Mouse (Mus musculus): ENCODE results near the gene Riok2.

Riok2 gene

GRCm38 (mm10) chr17:17405606-17406005, 31.5 kb downstream of the Riok2 start:
- in situ Hi-C loops (cut with MboI, MseI): no loop called here

GRCm38 (mm10) chr17:17408137-17408536, 34.0 kb downstream of the Riok2 start:
- in situ Hi-C loops (cut with MboI, MseI): no loop called here

GRCm38 (mm10) chr17:17408720-17409478, 34.8 kb downstream of the Riok2 start:
- in situ Hi-C loops (cut with MboI, MseI): no loop called here

- in situ Hi-C loops (cut with MboI, MseI): no loop called here
These were observed 35.5 kb downstream of the Riok2 start for GRCm38 (mm10) chr17:17409601-17410000.

- in situ Hi-C loops (cut with MboI, MseI): no loop called here
These were observed 37.3 kb downstream of the Riok2 start for GRCm38 (mm10) chr17:17411443-17411842.

- in situ Hi-C loops (cut with MboI, MseI): no loop called here
These were observed 38.1 kb downstream of the Riok2 start for GRCm38 (mm10) chr17:17412176-17412575.

GRCm38 (mm10) chr17:17414206-17414605, 40.1 kb downstream of the Riok2 start:
- in situ Hi-C loops (cut with MboI, MseI): no loop called here

GRCm38 (mm10) chr17:17424609-17425307, 50.6 kb downstream of the Riok2 start:
- in situ Hi-C loops (cut with MboI, MseI): no loop called here

- in situ Hi-C loops (cut with MboI, MseI): no loop called here
These were observed 51.3 kb downstream of the Riok2 start for GRCm38 (mm10) chr17:17425308-17425813.

- in situ Hi-C loops (cut with MboI, MseI): no loop called here
These were observed 51.8 kb downstream of the Riok2 start for GRCm38 (mm10) chr17:17425906-17426305.

GRCm38 (mm10) chr17:17428888-17429287, 54.8 kb downstream of the Riok2 start:
- in situ Hi-C loops (cut with MboI, MseI): no loop called here

GRCm38 (mm10) chr17:17433679-17434078, 59.6 kb downstream of the Riok2 start:
- in situ Hi-C loops (cut with MboI, MseI): no loop called here

- in situ Hi-C loops (cut with MboI, MseI): no loop called here
These were observed 64.6 kb downstream of the Riok2 start for GRCm38 (mm10) chr17:17438576-17439191.

- in situ Hi-C loops (cut with MboI, MseI): no loop called here
These were observed 67.9 kb downstream of the Riok2 start for GRCm38 (mm10) chr17:17441876-17442498.

- in situ Hi-C loops (cut with MboI, MseI): no loop called here
These were observed 70.3 kb downstream of the Riok2 start for GRCm38 (mm10) chr17:17444297-17444886.

All from regulatory T cell (primary cell).